Mouse (Mus musculus) cerebellum, adult (tissue): ENCODE results near the gene Zbtb8a.
"Not testable (repeated sequence)": the region's sequence is repeated elsewhere in the genome, so short reads cannot be mapped to it uniquely, and the experiment has no call there.

Source experiments
- ATAC-seq: cut with Nextera tagmentation; 2 replicates; pipeline ENCODE4 v1.9.2; 2017; ENCODE audit warnings: mild to moderate bottlenecking, moderate library complexity, mixed read lengths; ENCODE audit not compliant: insufficient number of reproducible peaks, low FRiP score, low TSS enrichment

The Zbtb8a gene

GRCm38 (mm10) chr4:129381148-129381547 lies 3.2 kb upstream of the Zbtb8a start:
- no peak for ATAC-seq

DNA sequence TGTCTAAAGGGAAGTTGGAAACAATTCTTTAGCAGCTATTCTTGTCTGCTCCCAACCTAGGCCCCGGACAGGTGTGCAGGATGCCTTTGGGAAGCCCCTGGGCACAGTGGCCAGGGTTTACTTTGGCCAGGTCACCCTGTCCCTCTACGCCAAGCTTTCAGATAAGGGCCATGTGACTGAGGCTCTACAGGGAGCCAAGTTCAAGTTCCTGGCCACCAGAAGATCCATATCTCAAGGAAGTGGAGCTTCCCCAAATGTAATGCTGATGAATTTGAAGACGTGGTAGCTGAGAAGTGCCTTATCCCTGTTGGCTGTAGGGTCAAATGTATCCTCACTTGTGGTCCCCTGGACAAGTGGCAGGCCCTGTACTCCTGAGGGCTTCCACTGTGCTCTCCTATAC lies 1.9 kb upstream of the Zbtb8a start:
- no peak for ATAC-seq

GRCm38 (mm10) chr4:129376961-129377545 lies 863 bp downstream of the Zbtb8a start:
- peak; percentile 58; the same call in 1 of the 2 replicates for ATAC-seq

GRCm38 (mm10) chr4:129375821-129376220 lies 2.1 kb downstream of the Zbtb8a start:
- ATAC-seq, result no peak

DNA sequence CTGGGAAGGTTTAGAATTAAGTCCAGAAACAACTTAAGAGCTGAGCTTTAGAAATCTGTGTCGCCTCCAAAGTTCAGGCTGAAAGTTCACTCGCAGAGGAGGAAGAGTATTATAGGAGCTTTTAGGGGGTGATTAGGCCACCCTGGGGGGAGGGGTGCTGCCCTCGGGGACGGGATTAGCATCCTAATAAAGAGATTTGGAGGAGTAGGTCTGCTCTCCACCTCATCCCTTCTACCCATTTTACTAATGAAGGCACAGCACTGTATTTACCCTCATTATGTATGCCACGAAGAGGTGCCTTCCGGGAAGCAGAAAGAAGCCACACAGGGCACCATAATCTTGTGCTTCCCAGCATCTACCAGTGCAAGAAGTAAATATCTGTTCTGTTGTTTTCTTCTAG lies 2.9 kb downstream of the Zbtb8a start:
- no peak for ATAC-seq

DNA sequence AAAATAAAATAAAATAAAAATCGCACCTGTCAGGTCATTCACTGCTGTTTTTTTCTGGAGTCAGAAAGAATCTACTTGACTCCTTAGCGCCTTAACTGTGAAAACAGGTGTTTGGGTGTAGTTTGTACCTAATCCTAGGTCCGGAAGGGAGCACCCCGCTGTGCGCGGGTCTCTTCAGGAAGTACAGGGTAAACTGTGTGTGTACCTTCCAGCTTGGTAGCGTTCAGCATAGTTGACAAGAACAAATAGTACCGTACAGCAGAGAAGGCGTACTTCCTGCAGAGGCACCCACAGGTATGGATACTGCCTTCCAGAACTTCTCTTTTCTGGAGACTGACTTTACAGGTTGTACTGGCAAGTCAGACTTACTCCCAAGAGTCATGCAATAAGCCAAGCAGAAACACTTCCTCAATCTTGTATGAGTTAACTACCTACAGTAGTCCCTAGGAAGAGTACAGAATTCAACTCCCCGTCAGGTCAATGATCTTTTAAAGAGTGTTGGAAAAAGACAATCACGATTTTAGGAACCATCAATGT lies 3.6 kb downstream of the Zbtb8a start:
- no peak for ATAC-seq

GRCm38 (mm10) chr4:129373202-129373976 lies 4.5 kb downstream of the Zbtb8a start:
- no peak for ATAC-seq

DNA sequence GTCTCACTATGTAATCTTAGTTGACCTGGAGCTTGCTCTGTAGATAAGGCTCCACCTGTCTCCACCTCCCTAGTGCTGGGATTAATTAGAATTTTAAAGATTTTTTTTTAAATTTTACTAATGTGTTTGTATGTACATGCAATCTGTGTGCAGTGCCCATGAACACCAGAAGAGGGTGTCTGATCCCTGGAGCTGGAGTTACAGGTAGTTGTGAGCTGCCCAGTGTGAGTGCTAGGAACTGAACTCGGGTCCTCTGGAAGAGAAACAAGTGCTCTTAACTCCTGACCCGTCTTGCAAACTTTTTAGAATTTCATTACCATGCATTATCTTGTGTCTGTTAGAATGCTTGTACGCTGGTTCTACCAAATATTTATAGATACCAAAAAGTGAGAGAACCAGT lies 6.5 kb downstream of the Zbtb8a start:
- no peak for ATAC-seq

DNA sequence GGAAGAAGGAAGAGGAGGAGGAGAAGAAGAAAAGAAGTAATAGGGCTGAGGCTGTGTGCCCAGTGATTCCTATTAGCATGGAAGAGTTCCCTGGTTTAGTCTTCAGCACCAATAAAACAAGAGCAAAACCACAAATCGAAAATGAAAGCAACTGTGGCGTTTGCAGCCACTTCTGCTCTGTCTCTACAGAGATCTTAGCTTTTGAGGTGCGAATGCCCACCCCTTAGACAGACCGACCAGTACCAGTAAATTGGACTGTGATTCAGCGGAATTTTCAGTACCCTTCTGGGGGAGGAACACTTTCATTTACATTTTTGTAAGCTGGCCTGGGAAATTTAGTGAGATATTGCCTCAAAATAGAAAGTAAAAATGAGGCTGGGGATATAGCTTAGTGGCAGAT lies 12.7 kb downstream of the Zbtb8a start:
- ATAC-seq, result no peak

- no peak for ATAC-seq
Measured at GRCm38 (mm10) chr4:129364379-129364778, 13.5 kb downstream of the Zbtb8a start.

DNA sequence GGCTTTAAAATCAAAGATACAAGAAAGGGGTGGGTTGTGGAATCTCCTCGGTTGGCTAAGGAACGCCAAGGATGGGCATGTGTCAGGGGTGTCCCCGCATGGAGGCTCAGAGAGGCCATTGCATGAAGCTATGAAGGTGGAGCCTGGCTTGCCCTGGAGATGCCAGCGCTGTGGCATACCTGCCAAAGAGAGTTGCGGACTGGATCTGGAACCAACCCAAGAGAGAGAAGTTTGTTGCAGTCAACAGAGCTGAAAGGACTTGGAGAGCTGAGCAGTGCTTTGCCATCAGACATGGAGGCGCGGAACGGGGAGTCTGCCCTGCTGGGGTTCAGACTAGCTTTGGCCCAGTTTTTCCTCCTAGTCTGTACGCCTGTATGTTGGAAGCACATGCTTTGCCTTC lies 14.5 kb downstream of the Zbtb8a start:
- no peak for ATAC-seq

GRCm38 (mm10) chr4:129362771-129363170 lies 15.1 kb downstream of the Zbtb8a start:
- no peak for ATAC-seq

DNA sequence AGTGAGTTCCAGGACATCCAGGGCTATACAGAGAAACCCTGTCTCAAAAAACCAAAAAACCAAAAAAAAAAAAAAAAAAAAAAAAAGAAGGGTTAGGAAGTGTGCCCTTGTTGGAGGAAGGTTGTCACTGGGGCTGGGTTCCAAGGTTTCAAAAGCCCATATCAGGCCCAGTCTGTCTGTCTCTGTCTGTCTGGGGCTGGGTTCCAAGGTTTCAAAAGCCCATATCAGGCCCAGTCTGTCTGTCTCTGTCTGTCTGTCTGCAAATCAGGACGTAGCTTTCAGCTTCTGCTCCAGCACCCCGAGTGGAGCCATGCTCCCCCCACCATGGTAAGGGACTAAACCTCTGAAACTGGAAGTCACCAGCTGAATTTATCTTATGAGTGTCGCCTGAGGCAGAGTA lies 15.7 kb downstream of the Zbtb8a start:
- not testable (repeated sequence) for ATAC-seq

DNA sequence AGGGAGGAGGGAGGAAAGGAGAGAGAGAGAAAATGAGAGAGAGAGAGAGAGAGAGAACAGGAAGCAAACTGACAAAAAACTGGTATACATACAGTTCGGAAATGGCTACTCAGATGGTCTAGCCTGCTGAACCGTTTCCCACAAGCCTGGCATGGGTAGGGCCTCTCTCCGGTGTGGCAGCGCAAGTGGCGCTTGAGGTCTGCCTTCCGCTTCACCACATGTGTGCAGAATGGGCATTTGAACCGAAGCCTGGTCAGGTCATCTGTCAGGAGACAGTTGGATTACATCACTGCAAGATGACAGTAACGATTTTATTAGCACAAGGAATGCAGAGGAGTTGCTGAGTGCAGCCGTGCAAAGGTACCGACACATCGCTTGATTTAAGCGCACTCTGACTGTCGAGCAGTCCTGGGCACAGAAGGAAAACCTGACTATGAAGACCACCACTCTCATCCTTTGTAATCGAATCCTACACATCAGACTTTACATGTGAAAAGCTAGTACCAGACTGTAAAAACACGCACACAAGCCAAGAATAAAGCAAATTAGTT lies 20.2 kb downstream of the Zbtb8a start:
- ATAC-seq, result no peak

DNA sequence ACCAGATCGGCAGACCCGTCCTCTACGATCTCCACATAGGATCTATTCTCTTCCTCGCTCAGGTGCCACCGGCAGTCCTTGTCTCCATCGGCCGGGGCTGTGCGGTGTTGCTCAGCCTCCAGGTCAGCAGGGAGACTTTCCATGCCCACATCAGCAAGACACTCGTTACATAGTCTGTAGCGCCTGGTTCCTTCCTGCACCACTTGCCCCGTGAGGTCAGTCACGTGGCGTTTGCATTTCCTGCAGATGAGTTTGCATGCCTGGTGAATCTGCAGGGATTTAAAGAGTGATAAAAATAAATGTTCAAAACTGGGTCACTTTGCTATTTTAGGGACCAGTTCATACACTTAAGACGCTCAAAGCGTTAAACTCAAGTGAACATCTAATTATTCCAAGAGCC lies 23.7 kb downstream of the Zbtb8a start:
- no peak for ATAC-seq

- ATAC-seq, result no peak
Measured at GRCm38 (mm10) chr4:129353176-129353575, 24.7 kb downstream of the Zbtb8a start.

DNA sequence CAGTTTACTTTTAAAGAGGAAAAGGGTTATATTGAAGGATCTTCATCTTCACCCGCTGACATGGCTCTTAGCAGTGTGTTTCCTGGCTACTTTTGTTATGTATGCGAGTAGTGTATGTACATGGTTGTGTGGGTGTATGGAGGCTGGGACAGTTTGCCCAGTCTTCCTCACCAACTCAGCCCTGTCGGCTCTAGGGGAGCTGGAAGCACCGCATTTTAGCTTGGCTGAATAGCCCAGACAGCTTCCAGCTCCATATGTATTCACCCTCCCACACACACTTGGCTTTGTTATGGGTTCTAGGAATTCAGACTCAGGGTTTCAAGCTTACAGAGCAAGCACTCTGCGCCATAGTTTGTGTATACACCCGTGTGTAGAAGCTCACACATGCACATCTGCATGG lies 26.8 kb downstream of the Zbtb8a start:
- ATAC-seq, result peak; percentile 58; the same call in 1 of the 2 replicates

- peak; percentile 84; the same call in 1 of the 2 replicates for ATAC-seq
Measured at GRCm38 (mm10) chr4:129350644-129351043, 27.3 kb downstream of the Zbtb8a start.

GRCm38 (mm10) chr4:129346481-129347154 lies 31.3 kb downstream of the Zbtb8a start:
- ATAC-seq, result no peak

DNA sequence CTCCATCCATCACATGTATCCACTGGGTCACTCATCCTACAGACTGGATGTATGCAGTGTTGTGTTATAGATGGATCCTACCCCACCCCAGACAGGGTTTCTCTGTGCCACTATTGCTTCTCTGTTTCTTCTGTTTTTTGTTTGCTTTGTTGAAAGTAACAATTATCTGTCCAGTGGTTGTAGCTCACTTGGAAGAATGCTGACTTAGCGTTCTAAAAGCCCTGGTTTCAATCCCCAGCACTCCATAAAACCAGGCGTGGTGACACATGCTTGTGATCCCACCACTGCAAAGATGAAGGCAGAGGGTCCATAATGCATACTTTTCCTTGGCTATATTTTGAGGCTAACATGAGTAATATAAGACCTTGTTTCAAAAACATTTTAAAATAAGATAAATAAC lies 35.2 kb downstream of the Zbtb8a start:
- no peak for ATAC-seq

- no peak for ATAC-seq
Measured at GRCm38 (mm10) chr4:129341888-129342287, 36.0 kb downstream of the Zbtb8a start.
